Mouse (Mus musculus): ENCODE measurements around the gene Ttc28. TPM values are rescaled to one million over a fixed set of nuclear protein-coding genes. Genes with fewer than 3 reads are reported as not detected.

Gene Ttc28
- total RNA-seq, 2 experiments from 2014 or later: 15.4 to 20.2 TPM

DNA sequence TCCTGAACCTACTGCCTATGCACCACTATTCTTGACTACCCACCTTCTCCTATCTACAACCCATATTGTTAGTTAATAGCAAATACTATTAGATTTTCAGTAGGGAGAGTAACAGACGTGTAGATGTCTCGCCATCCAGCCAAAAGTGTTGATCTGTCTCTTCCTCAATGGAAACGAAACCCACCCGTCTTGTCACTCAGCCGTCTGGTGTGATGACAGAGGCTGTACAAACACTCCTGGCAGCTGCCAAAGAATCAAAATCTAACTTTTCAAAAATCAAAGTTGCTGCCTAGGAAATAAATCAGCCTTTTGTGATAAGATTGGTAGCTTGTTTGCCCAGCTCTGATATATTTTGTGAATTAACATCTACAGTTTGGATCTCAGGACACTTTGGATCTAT is 123.6 kb downstream of the Ttc28 start:
- no peak for DNase-seq (ENCODE audit: low spot score in 2 of 2)

DNA sequence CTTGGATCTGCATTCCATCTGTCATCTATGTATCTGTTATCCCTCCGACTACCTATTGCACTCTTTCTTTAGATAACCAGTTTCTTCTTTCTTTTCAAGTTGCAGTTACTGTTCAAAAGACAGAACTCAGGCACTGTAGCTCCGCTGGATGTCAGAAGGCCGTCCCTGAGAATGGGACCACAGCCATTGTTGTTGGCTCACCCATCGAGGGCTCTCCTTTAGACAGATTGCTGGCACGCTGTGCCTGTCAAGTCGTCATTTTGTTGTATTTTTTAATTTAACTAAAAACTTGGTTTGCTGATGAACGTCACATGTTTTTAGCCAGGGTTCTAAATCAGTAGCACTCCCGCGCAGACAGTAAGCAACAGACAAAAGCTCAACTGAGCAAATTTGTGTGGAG is 124.1 kb downstream of the Ttc28 start:
- no peak for DNase-seq (ENCODE audit: low spot score in 2 of 2)

DNA sequence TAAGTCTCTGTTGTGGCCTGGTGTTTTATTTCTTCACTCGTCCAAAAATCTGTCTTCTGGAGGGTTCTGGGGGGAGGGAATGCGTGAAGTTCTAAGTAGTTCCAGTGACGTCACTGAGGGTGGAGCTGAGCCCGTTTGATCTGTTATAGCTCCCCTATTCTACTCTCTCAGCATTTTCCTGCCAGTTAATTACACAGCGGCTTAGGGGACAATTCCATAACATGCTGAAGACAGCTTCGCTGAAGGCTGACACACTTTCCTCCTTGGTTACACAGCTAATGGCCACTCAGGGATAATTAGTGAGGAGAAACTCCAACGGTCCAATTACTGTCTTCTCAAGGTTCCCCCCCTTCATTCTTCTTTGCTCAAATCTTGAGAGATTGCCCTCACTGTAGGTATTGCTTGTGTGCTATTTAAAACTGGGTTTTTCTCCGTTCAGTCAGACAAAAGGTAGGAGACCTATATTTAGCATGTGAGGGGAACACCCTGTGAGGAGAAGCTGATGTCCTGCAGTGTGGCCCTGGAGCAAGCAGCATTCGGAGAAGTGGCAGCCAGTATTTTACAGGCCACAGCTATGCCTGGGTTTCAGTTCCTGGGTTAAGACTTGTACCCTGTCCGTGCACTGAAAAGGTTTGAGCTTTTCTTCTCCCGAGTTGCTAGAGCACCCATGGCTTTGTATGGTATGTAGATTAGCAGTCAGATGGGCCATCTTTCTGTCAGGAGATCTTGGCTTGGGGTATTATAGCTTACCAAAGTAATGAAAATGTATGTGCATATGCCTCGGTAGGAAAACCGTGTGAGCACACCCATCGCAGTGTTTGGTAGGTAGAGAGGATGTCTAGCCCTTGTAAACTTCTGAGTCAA is 126.9 kb downstream of the Ttc28 start:
- DNase-seq (ENCODE audit: low spot score in 2 of 2): no peak

DNA sequence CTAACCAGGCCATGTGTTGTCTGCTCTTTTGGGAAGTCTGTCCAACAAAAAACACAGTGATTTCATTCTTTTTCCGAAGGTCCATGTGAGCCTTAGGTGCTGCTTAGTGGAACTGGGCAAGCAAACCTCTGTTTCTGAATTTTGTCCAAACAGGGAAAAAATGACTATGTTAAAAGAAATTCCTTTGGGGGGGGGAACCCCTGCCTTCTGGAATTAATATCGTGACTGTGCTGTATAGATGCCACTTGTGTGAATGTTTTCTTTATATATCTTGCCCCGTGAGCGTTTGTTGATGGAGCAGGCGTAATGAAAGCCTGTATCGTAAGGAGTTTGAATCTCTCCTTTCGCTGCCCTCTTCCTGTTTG is 127.5 kb downstream of the Ttc28 start:
- no peak for DNase-seq (ENCODE audit: low spot score in 2 of 2)

DNA sequence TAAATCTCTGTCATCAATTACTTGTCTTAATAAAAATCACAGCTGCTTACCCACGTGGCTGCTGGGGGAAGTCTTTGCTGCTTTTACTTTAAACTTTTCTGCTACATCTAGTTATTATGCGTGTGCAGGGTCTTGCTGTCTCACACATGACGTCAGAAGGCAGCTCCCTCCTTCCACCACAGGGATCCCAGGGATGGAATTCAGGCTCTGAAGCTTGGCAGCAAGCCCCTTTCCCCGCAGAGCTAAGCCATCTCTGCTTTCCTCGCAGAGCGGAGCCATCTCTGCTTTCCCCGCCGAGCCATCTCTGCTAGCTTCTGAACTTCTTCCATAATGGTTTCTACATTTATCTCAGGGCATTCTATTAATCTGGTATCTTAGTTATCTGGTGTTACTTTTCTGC is 128.3 kb downstream of the Ttc28 start:
- no peak for DNase-seq (ENCODE audit: low spot score in 2 of 2)

DNA sequence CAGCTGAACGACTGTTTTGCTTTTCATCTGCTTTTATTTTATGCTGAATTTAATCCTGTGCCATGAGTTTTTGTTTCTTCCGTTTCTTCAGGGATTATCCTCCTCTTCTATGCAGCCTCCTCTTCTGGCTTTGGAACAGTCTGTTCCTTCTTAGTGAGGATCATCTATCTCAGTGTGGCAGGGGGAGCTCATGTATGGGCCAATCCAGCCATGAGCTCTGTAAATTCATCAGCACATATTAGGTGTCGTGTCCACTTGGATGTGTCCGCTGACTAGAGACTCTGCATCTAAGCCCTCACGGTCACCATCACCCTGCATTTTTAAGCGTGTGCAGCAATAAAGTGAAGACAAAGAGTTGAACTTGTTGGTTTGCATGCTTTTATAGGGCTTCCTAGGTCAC is 128.8 kb downstream of the Ttc28 start:
- no peak for DNase-seq (ENCODE audit: low spot score in 2 of 2)

DNA sequence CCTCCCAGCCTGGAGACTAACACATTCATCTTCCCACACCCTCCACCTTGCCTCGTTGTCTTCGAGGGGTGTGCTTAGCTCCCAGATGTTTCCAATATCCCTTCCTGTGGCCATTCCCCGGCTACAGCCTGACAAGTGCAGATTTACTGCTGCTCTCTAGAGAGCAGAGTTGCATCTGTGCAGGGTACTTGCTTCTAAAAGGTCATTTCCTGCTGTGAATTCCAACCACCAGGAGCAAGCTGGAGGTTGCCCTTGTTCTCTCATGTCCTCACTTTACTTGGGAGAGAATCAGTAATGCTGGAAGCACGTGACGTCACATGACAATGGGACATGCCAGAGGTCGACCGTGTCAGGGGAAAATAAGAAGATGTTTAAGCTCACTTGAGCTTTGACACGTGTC is 131.7 kb downstream of the Ttc28 start:
- no peak for DNase-seq (ENCODE audit: low spot score in 2 of 2)

GRCm38 (mm10) chr5:111012064-111012463 is 132.5 kb downstream of the Ttc28 start:
- no peak for DNase-seq (ENCODE audit: low spot score in 2 of 2)

DNA sequence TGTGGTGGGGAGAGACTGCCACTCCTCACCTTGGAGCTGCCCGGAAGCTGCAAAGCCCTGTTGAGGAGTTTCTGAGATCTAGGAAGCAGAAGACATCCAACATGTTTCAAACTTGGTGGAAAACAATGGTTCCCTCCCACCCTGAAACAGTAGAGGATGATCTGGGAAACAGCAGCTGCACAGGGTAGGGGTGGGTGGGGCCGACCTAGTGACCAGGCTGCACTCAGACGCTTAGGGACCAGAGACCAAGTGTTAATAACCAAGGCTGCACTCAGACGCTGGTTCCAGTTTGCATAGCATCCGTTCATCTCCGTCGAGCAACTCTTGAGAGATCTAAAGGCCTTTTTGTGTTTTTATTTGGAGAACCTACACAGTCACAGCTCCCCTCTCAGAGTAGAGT is 133.0 kb downstream of the Ttc28 start:
- DNase-seq (ENCODE audit: low spot score in 2 of 2): no peak

DNA sequence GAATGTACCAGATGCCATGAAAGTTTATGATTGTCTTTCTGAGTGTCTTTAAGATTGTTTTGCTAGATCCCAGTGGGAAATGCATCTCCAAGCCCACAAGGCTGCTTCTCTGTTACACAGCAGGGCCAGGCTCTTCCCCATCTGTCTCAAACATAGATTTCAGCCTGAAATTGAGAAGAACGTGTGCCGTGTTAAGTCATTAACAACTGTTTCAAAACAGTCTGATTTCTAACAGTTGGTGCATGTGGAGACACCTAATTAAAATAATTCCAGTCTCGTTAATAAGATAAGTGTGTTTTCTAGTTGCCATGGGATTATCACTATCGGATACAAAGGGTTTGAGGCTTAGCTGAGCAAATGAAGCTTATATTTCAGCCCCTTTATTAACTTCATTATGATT is 135.4 kb downstream of the Ttc28 start:
- no peak for DNase-seq (ENCODE audit: low spot score in 2 of 2)

- no peak for DNase-seq (ENCODE audit: low spot score in 2 of 2)
These were observed 137.7 kb downstream of the Ttc28 start for GRCm38 (mm10) chr5:111017319-111017718.

- DNase-seq (ENCODE audit: low spot score in 2 of 2): no peak
These were observed 142.7 kb downstream of the Ttc28 start for GRCm38 (mm10) chr5:111022339-111022738.

GRCm38 (mm10) chr5:111022940-111023339 is 143.3 kb downstream of the Ttc28 start:
- DNase-seq (ENCODE audit: low spot score in 2 of 2): no peak

DNA sequence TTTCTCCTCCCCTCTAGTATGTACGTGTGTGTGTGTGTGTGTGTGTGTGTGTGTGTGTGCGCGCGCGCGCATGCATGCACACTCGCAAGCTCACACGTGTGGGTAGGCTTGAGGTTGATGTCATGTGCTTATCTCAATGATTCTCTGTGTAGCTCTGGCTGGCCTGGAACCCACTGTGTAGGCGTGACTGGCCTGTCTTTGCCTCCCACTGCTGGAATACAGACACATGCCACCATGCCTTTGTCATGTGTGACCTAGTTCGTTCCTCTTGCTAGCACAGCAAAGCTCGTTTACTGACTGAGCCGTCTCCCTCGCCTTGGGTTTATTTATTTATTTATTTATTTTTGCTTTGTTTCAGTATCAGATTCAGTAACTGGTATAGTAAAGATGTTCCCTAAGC is 145.0 kb downstream of the Ttc28 start:
- DNase-seq (ENCODE audit: low spot score in 2 of 2): no peak

DNA sequence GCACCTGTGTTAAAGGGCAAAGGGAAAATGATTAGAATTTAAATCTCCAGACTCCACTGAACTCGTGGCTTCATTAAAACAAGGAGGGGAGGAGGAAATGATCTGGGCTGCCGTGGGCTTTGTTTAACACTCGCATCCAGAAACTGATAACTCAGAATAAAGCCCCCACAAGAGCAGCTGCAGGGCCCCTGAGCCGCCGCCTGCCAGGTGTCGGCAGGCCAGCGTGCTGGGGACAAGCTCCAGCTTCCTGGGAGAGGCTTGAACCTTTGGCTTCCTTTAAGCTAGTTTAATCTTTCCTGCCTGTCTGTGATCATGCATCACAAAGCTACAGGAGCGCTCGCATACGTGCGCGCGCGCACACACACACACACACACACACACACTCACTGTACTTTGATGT is 145.9 kb downstream of the Ttc28 start:
- no peak for DNase-seq (ENCODE audit: low spot score in 2 of 2)

GRCm38 (mm10) chr5:111026209-111026608 is 146.6 kb downstream of the Ttc28 start:
- DNase-seq (ENCODE audit: low spot score in 2 of 2): no peak

- DNase-seq (ENCODE audit: low spot score in 2 of 2): no peak
These were observed 148.7 kb downstream of the Ttc28 start for GRCm38 (mm10) chr5:111028340-111028739.

DNA sequence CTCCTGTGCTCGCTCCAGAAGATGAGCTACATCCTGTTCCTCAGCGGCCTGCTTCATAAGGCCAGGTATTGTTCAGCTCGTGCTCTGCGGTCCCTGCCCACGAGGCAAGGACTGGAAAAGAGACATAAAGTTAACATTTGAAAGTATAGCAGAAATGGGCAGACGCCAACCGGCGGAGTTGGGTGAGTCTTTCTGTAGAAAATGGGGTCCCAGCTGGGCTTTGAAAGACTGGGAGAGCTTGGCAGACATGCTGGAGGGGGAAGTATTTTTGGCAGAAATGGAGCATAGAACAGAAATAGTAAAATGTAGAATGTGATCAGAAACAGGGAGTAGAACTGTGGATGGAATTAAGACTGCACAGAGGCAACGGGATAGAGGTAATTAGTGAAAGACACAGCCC is 149.3 kb downstream of the Ttc28 start:
- DNase-seq (ENCODE audit: low spot score in 2 of 2): no peak

- no peak for DNase-seq (ENCODE audit: low spot score in 2 of 2)
These were observed 153.2 kb downstream of the Ttc28 start for GRCm38 (mm10) chr5:111032687-111033295.

DNA sequence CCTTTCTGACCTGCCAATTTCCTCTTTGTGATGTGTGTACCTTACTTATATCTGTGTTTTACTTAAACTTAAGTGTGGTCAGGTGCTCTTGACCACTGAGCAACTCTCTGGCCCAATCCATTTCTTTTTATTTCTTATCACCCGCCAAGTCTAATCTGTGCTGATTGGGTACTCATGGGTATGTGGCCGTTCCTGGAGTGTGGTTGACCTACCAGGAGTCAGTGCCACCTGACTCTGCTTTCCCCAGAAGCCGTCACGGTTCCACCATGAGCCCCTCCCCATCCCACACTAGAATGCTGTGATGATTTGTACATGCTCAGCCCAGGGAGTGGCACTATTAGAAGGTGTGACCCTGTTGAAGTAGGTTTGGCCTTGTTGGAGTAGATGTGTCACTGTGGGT is 153.9 kb downstream of the Ttc28 start:
- no peak for DNase-seq (ENCODE audit: low spot score in 2 of 2)

GRCm38 (mm10) chr5:111037123-111037748 is 157.6 kb downstream of the Ttc28 start:
- no peak for DNase-seq (ENCODE audit: low spot score in 2 of 2)

- DNase-seq (ENCODE audit: low spot score in 2 of 2): no peak
These were observed 160.2 kb downstream of the Ttc28 start for GRCm38 (mm10) chr5:111039771-111040170.
